Mouse (Mus musculus) limb, embryonic 11.5 days (tissue): ENCODE results near the gene Pgpep1. TPM values are rescaled to one million over a fixed set of nuclear protein-coding genes. Genes with fewer than 3 reads are reported as not detected.

Experiments
- ATAC-seq: fragments of 200-750 bp; cut with Nextera tagmentation; 2 replicates; pipeline ENCODE4 v1.8.0; 2017; ENCODE audit warnings: low read depth; ENCODE audit not compliant: insufficient number of reproducible peaks, low FRiP score, low TSS enrichment
- DNase-seq: peaks from one replicate; pipeline ENCODE4 v3.0.0-alpha.2; 2015; ENCODE audit warnings: low spot score
- H3K27ac ChIP-seq: fragments of 300-500 bp; sonication (generic); replicated peaks from 2 replicates; pipeline ENCODE4 v1.5.1; 2014; ENCODE audit warnings: low read depth, mild to moderate bottlenecking, low read length
- H3K27me3 ChIP-seq: fragments of 300-500 bp; sonication (generic); 2 replicates; pipeline ENCODE4 v1.6.1; 2014; ENCODE audit warnings: mild to moderate bottlenecking, low read length, mixed read lengths; ENCODE audit not compliant: control insufficient read depth, insufficient read depth
- H3K36me3 ChIP-seq: fragments of 300-500 bp; sonication (generic); 2 replicates; pipeline ENCODE4 v1.6.1; 2014; ENCODE audit warnings: mild to moderate bottlenecking, low read length, moderate library complexity, mixed read lengths; ENCODE audit not compliant: control insufficient read depth, insufficient read depth
- H3K4me1 ChIP-seq: fragments of 300-500 bp; sonication (generic); 2 replicates; pipeline ENCODE4 v1.6.1; 2014; ENCODE audit warnings: low read length, mixed read lengths; ENCODE audit not compliant: control insufficient read depth, insufficient read depth
- H3K4me2 ChIP-seq: fragments of 300-500 bp; sonication (generic); 2 replicates; pipeline ENCODE4 v1.6.1; 2014; ENCODE audit warnings: low read depth, mild to moderate bottlenecking, moderate library complexity; ENCODE audit not compliant: severe bottlenecking
- H3K4me3 ChIP-seq: fragments of 300-500 bp; sonication (generic); 2 replicates; pipeline ENCODE4 v1.5.1; 2014; ENCODE audit warnings: low read depth, low read length
- H3K9ac ChIP-seq: fragments of 300-500 bp; sonication (generic); 2 replicates; pipeline ENCODE4 v1.6.1; 2014; ENCODE audit warnings: mild to moderate bottlenecking, low read length
- H3K9me3 ChIP-seq: fragments of 300-500 bp; sonication (generic); 2 replicates; pipeline ENCODE4 v1.6.1; 2016; ENCODE audit warnings: low read length; ENCODE audit not compliant: control insufficient read depth
- WGBS: fragments of 180-500 bp; shearing (Covaris S2); extraction: QIAGEN DNeasy Blood & Tissue Kit; methylation state at CpG from one replicate; pipeline ENCODE4 v1.1.7; 2014; 5-methylcytosine and 5-hydroxymethylcytosine counted together
- polyA plus RNA-seq: library from polyadenylated mRNA; unstranded; fragments of >200 nt; fragmentation: Nextera tagmentation; extraction: Ambion mirVana; gene quantifications from 2 replicates; pipeline ENCODE4 v1.2.1, GENCODE M21; 2014

Pgpep1 gene
- polyA plus RNA-seq, 1 experiment from 2014 or later, result 59.4 TPM

DNA sequence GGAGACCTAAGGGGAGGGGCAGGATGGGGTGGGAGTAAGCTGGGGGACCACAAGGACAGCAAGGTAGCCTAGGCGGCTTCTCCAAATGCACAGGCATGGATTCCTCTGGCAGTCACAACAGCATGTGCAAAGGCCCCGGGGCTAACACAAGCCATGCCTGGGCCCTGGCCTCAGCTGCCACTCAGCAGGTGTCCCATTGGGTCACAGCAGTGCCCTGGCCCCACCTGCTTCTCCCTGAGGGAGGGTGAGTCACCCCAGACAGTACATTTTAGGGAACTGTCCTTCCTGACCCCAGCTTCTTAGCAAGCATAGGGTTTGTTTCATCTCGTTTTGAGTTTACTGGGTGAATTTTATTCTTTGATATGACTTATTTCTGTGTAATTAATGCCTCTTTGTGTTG is 22.5 kb upstream of the Pgpep1 start:
- Histone ChIP-seq H3K27me3 (no peaks in the 10 kb centered on the region), H3K36me3 (peaks cover 18% of the 10 kb centered on the region), H3K4me2 (0 out of 2 replicates have a peak overlapping the region, but pooled peaks have one; percentile 15), H3K27ac (no peak overlapping the region), H3K9ac (no peak overlapping the region), H3K9me3 (no peaks in the 10 kb centered on the region), H3K4me3 (no peak overlapping the region; the same call in 1 of the 2 replicates), H3K4me1 (no peaks in the 10 kb centered on the region)
- WGBS, result 55% methylated on average over 3 of the region's 3 CpGs
- no peak for ATAC-seq
- DNase-seq, result no peak

DNA sequence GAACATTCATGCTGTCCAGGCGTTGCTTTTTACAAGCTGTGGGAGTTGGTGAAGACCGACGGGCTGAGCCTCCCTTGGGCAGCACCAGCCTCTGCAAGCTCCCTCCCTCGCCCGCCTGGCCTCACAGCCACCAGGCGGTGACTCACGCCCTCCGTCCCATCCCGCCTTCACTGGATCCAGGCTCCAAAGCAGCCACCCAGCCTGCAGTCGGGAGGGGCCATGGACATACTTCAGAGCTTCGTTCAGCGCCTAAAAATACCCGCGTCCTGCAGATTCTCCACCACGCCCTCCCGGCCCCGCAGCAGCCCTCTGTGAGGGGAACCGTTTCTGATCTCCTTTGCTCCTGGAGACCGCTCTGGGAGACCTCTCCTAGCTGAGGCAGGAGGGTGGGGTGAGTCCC is 22.0 kb upstream of the Pgpep1 start:
- H3K27me3 ChIP-seq, result no peaks in the 10 kb centered on the region
- 7% methylated on average over 19 of the region's 19 CpGs for WGBS
- no peak overlapping the region for H3K27ac ChIP-seq
- peak overlapping the region; percentile 40; the same call in 1 of the 2 replicates for H3K9ac ChIP-seq
- H3K4me1 ChIP-seq, result no peaks in the 10 kb centered on the region
- peak overlapping the region; percentile 5; the same call in 1 of the 2 replicates for H3K4me3 ChIP-seq
- DNase-seq (peak; percentile 53), ATAC-seq (no peak)
- no peaks in the 10 kb centered on the region for H3K9me3 ChIP-seq
- peaks cover 18% of the 10 kb centered on the region for H3K36me3 ChIP-seq
- H3K4me2 ChIP-seq, result peak overlapping the region; percentile 15; the same call in 1 of the 2 replicates

DNA sequence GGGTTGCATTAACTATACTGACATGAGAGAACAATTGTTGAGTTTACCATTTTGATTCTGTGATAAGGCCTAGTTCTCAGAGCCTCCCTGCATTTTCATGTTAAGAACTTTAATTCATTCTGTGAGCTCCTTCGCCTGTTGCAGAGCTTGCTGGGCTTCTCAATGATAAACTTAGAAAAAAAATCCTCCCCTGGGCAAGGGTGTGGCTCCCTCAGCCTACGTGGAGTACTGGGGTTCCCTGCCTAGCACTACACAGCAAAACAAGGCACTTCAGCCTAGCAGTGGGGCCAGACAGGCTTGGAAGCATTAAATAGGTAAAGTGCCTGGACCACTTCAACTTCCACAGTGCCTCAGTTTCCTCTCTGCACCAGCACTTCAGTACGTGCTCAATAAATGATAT is 21.2 kb upstream of the Pgpep1 start:
- Histone ChIP-seq H3K36me3 (peaks cover 18% of the 10 kb centered on the region), H3K4me3 (no peak overlapping the region), H3K9me3 (no peaks in the 10 kb centered on the region), H3K27me3 (no peaks in the 10 kb centered on the region), H3K9ac (no peak overlapping the region), H3K4me1 (no peaks in the 10 kb centered on the region), H3K4me2 (no peak overlapping the region), H3K27ac (no peak overlapping the region)
- 79% methylated on average over 3 of the region's 3 CpGs for WGBS
- ATAC-seq (no peak), DNase-seq (no peak)

DNA sequence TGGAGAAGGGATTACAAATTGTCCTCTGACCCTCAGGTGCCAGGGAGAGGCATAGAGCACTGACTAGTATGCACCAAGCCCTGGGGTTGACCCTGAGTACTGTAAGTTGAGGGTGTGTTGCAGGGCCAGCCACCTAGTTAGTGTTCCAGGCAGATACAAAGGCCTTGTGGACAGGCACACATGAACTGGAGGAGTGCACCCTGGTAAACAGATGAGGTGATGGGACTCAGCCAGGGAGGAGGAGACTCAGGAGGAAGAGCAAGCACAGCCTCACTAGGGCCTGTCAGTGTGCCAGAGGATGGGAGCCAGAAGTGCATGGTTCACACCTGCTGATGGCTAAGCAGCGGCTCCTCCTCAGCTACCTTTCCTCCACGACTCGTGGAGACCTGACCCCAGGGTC is 19.9 kb upstream of the Pgpep1 start:
- H3K9ac ChIP-seq, result no peak overlapping the region
- H3K27ac ChIP-seq, result no peak overlapping the region
- no peaks in the 10 kb centered on the region for H3K9me3 ChIP-seq
- H3K4me2 ChIP-seq, result no peak overlapping the region
- DNase-seq (no peak), ATAC-seq (no peak)
- 48% methylated on average over 3 of the region's 3 CpGs for WGBS
- H3K27me3 ChIP-seq, result no peaks in the 10 kb centered on the region
- no peaks in the 10 kb centered on the region for H3K4me1 ChIP-seq
- peaks cover 17% of the 10 kb centered on the region for H3K36me3 ChIP-seq
- no peak overlapping the region for H3K4me3 ChIP-seq

DNA sequence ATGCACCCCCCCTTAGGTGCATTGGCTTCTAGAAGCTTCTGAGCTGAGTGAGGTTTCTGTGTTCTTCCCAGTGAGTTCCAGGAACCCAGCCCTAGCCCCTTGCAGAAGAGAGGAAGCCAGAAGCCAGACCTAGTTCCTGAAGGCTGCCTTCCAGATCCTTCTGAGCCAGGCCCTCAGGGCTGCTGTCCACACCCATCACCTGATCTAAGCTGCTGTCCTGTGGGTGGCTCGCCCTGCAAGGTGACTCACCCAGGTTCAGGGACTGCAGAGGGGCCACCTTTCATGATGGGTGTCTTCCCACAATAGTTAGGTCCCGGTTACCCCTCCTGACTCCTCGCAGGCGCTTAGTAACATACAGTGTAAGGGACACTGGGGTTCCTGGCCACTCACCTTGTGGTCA is 19.2 kb upstream of the Pgpep1 start:
- no peaks in the 10 kb centered on the region for H3K9me3 ChIP-seq
- WGBS, result 92% methylated on average over 4 of the region's 4 CpGs
- no peak overlapping the region for H3K9ac ChIP-seq
- H3K4me2 ChIP-seq, result no peak overlapping the region
- H3K27me3 ChIP-seq, result no peaks in the 10 kb centered on the region
- no peak overlapping the region for H3K4me3 ChIP-seq
- H3K4me1 ChIP-seq, result peaks cover 5% of the 10 kb centered on the region; the same call in 1 of the 2 replicates
- no peak overlapping the region for H3K27ac ChIP-seq
- no peak for DNase-seq
- peaks cover 16% of the 10 kb centered on the region for H3K36me3 ChIP-seq
- ATAC-seq, result no peak

DNA sequence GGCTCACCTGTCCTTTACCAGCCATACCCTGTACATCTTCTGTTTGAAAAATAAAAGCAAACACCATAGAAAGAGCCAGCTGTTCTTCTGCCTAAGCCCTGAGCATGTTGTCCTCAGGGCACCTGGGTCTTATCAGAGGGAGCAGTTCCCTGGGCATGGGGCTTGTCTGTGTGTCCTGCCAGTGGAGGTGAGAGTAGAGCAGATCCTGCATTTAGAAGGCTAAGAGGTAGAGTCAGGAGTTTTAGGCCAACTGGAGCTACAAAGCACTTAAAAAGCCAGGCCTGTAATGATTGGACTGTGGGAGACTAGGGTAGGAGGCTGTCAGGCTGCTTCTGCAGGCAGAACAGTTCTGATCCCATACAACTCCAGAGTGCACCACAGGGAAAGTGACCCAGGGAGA is 18.5 kb upstream of the Pgpep1 start:
- H3K36me3 ChIP-seq, result peaks cover 16% of the 10 kb centered on the region
- peaks cover 11% of the 10 kb centered on the region for H3K4me1 ChIP-seq
- ATAC-seq (no peak), DNase-seq (no peak)
- no peak overlapping the region for H3K27ac ChIP-seq
- H3K4me3 ChIP-seq, result no peak overlapping the region
- no peak overlapping the region for H3K9ac ChIP-seq
- no peaks in the 10 kb centered on the region for H3K9me3 ChIP-seq
- no peak overlapping the region for H3K4me2 ChIP-seq
- H3K27me3 ChIP-seq, result no peaks in the 10 kb centered on the region

DNA sequence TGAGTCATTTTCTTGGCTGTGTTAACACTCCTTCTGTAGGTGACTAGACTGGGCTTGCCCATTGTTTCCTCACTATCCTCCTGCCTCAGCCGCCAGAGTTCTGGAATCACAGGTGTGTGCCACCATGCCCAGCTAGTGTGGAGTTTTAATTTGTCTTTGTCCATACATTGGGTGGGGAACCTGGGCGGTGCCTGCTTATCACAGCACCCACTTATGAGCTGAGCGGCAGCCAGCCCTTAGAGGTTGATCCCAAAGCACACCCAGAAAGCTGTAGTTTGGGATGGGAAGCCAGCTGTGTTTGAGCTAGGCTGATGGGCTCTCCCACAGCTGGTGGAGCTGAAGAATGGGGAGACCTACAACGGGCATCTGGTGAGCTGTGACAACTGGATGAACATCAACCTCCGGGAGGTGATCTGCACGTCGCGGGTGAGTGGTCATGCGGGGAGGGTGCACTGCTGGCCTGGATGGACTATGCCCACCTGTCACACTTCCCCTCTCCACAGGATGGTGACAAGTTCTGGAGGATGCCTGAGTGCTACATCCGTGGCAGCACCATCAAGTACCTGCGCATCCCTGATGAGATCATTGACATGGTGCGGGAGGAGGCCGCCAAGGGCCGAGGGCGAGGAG is 17.4 kb upstream of the Pgpep1 start:
- 94% methylated on average over 15 of the region's 15 CpGs for WGBS
- no peak overlapping the region for H3K9ac ChIP-seq
- no peaks in the 10 kb centered on the region for H3K27me3 ChIP-seq
- peaks cover 12% of the 10 kb centered on the region for H3K4me1 ChIP-seq
- peaks cover 16% of the 10 kb centered on the region for H3K36me3 ChIP-seq
- no peak for DNase-seq
- no peak overlapping the region for H3K4me3 ChIP-seq
- H3K4me2 ChIP-seq, result no peak overlapping the region
- no peak overlapping the region for H3K27ac ChIP-seq
- no peaks in the 10 kb centered on the region for H3K9me3 ChIP-seq
- no peak for ATAC-seq

DNA sequence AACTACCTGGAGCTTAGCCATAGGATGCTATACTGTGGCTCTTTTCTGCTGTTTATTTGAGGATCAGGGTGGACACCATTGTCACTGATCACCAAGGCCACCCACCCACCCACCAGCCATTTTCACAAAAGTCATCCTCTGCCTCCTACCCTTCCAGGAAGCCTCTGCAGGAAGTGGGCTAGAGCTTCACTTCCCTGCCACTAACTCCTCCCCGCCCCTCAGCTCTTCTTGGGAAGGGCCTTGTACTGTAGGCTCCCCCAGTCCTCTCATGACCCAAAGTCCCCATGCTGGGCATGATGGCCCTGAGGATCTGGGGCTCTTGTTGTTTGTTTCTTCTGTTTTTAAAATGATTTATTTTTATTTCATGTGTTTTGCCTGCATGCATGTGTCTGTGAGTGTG is 15.1 kb upstream of the Pgpep1 start:
- Histone ChIP-seq H3K27me3 (no peaks in the 10 kb centered on the region), H3K27ac (no peak overlapping the region), H3K9ac (no peak overlapping the region), H3K9me3 (no peaks in the 10 kb centered on the region), H3K36me3 (peaks cover 16% of the 10 kb centered on the region), H3K4me1 (peaks cover 12% of the 10 kb centered on the region), H3K4me3 (no peak overlapping the region), H3K4me2 (no peak overlapping the region)
- ATAC-seq (no peak), DNase-seq (no peak)
- 73% methylated on average over 1 of the region's 1 CpGs for WGBS

DNA sequence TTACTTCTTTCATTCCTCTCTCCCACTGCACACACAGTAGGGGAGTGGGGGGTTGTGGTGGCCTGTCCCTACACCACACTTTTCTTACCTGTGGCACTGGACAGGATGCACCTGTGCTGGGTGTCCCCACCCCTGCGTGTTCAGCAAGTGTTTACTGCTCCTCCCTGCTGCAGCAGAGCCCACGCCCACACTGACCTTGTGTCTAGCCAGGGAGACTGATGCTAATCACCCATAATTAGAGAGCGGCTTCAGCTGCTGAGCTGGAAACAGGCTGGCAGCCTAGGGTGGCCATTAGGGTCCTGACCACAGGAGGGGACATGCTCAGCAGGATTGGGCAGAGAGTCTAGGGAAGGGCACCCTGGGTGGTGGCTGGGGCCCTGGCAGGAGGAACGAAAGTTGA is 14.5 kb upstream of the Pgpep1 start:
- Histone ChIP-seq H3K4me2 (no peak overlapping the region), H3K27ac (no peak overlapping the region), H3K4me3 (no peak overlapping the region), H3K9me3 (no peaks in the 10 kb centered on the region), H3K27me3 (no peaks in the 10 kb centered on the region), H3K36me3 (peaks cover 16% of the 10 kb centered on the region), H3K9ac (no peak overlapping the region), H3K4me1 (peaks cover 12% of the 10 kb centered on the region)
- DNase-seq (no peak), ATAC-seq (no peak)
- 71% methylated on average over 4 of the region's 4 CpGs for WGBS
